Mouse (Mus musculus): Measurements from ENCODE around the gene Bach2. TPM values are rescaled to one million over a fixed set of nuclear protein-coding genes. Genes with fewer than 3 reads are reported as not detected.

Bach2 gene
- polyA plus RNA-seq, 1 experiment, result 18.7 TPM

DNA sequence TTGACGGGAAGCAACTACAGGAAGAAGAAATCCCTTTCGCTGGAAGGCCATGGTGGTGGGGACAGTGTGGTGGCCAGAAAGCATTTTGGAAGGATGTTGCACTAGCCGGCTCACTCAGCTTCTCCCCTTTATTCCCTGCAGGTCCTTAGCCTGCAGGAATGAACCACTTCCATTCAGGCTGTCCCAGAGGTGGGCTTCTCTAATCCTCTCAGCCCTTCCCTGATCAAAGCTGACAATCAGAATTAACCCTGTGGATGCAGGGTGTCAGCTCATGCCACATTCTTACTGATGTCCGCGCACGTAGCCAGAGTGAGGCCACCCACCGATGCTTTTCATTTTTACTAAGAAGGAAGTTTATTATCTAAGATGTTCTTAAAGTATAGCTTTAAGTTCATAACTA, 102.2 kb downstream of the Bach2 start:
- H3K4me1 ChIP-seq (ENCODE audit: control insufficient read depth, insufficient read depth, low read length), result no peaks in the 10 kb centered on the region
- H3K36me3 ChIP-seq (ENCODE audit: control insufficient read depth, insufficient read depth, low read length, poor library complexity, severe bottlenecking), result no peaks in the 10 kb centered on the region
- TF ChIP-seq EP300 (IDR thresholded peaks at IDR 0.05; ENCODE audit: insufficient read depth, low read depth, low read length) (no peak), CTCF (IDR thresholded peaks at IDR 0.05; ENCODE audit: low read depth, low read length) (no peak), POLR2A (IDR thresholded peaks at IDR 0.05; ENCODE audit: insufficient read depth, low read length) (no peak)
- no peak overlapping the region for H3K27ac ChIP-seq (ENCODE audit: insufficient read depth, low read length)
- H3K9me3 ChIP-seq (replicated peaks; ENCODE audit: control insufficient read depth, insufficient read depth, low read length, poor library complexity, severe bottlenecking), result no peaks in the 10 kb centered on the region
- no peak overlapping the region for H3K4me3 ChIP-seq (ENCODE audit: low read depth, low read length)
- no peaks in the 10 kb centered on the region for H3K27me3 ChIP-seq (ENCODE audit: control insufficient read depth, insufficient read depth, low read length, poor library complexity, severe bottlenecking)
- H3K9ac ChIP-seq (ENCODE audit: low read depth, poor library complexity, severe bottlenecking), result no peak overlapping the region

DNA sequence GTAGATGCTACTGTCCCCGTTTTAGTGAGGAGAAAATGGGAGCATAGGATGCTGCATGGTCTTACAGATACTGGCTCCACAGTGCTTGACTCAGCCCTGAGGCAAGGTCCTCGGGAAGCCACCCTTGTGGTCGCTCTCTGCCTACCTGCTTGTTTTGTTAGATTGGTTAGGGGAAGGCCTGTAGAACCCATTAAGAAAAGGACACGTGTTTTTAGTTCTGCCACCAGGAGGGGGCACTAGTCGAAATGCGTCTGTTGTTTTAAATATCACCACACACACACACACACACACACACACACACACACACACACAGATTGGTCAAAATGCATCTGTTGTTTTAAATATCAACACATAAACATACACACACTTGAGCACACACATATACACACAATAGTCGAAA, 103.7 kb downstream of the Bach2 start:
- Histone ChIP-seq H3K27me3 (ENCODE audit: control insufficient read depth, insufficient read depth, low read length, poor library complexity, severe bottlenecking) (no peaks in the 10 kb centered on the region), H3K4me3 (ENCODE audit: low read depth, low read length) (no peak overlapping the region), H3K36me3 (ENCODE audit: control insufficient read depth, insufficient read depth, low read length, poor library complexity, severe bottlenecking) (no peaks in the 10 kb centered on the region), H3K9ac (ENCODE audit: low read depth, poor library complexity, severe bottlenecking) (no peak overlapping the region), H3K9me3 (replicated peaks; ENCODE audit: control insufficient read depth, insufficient read depth, low read length, poor library complexity, severe bottlenecking) (no peaks in the 10 kb centered on the region), H3K4me1 (ENCODE audit: control insufficient read depth, insufficient read depth, low read length) (no peaks in the 10 kb centered on the region), H3K27ac (ENCODE audit: insufficient read depth, low read length) (no peak overlapping the region)
- no peak for TF ChIP-seq EP300 (IDR thresholded peaks at IDR 0.05; ENCODE audit: insufficient read depth, low read depth, low read length)
- no peak for TF ChIP-seq POLR2A (IDR thresholded peaks at IDR 0.05; ENCODE audit: insufficient read depth, low read length)
- TF ChIP-seq CTCF (IDR thresholded peaks at IDR 0.05; ENCODE audit: low read depth, low read length), result no peak

DNA sequence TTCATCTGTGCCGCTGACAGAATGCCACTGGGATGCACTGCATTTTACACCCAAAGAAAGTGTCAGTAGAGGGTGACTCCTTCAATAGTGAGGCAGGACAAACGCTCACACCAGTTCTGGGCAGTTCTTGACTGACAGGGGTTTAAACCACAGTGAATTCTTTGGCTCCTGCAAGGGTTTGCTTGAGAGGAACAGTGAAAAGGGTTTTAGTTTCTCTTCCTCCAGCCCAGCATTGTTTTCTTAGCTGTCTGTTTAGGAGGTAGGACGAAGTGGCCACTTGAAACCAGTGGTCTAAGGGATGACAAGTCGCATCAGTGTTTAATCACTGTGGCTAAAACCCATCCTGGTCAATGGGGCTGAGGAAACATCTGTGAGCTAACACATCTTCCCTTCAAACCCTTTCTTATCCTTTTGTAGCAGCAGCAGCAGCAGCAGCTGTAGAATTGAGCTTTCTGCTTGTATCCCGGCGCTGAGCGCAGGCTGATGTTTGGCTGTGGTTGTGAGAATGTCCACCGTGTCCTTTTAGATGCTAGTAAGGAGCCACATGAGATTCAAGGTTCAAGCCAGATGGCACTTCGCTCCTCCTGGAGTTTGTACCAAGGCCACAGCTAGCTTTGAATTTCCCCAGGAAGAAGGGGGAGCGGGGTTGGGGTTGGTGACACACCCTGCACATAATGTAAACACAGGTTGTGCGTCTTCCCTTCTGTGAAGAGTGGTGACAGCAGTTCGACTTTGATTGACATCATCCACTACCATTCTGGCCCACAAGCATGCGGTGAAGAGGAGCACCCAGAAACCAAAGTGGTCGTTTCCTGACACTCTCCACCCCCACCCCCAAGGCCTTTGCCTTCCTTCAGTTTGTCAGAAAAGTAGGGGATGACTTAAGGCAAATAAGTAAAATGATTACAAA, 104.9 kb downstream of the Bach2 start:
- TF ChIP-seq CTCF (IDR thresholded peaks at IDR 0.05; ENCODE audit: low read depth, low read length) (no peak), POLR2A (IDR thresholded peaks at IDR 0.05; ENCODE audit: insufficient read depth, low read length) (no peak), EP300 (IDR thresholded peaks at IDR 0.05; ENCODE audit: insufficient read depth, low read depth, low read length) (no peak)

DNA sequence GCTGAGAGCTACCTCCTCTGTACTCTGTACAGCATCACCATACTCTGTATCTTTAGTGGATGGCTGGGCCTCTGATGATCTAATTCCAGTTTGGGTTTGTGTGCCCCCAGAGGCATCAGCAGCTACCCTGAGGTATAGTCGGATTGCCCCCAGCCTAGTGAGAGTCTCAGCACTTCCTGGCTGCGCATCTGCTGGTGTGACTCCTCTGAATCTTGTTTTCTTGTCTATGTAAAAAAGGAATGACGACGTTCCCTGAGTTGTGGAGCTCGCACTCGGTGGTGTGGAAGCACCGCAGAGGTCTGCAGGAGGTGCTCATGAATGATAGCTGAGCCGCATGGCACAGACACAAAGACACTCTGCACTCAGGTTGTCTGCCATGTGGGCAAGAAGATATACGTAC, 105.7 kb downstream of the Bach2 start:
- H3K27me3 ChIP-seq (ENCODE audit: control insufficient read depth, insufficient read depth, low read length, poor library complexity, severe bottlenecking), result no peaks in the 10 kb centered on the region
- H3K4me1 ChIP-seq (ENCODE audit: control insufficient read depth, insufficient read depth, low read length), result no peaks in the 10 kb centered on the region
- H3K4me3 ChIP-seq (ENCODE audit: low read depth, low read length), result no peak overlapping the region
- TF ChIP-seq POLR2A (IDR thresholded peaks at IDR 0.05; ENCODE audit: insufficient read depth, low read length), result no peak
- TF ChIP-seq EP300 (IDR thresholded peaks at IDR 0.05; ENCODE audit: insufficient read depth, low read depth, low read length), result no peak
- TF ChIP-seq CTCF (IDR thresholded peaks at IDR 0.05; ENCODE audit: low read depth, low read length), result no peak
- no peaks in the 10 kb centered on the region for H3K9me3 ChIP-seq (replicated peaks; ENCODE audit: control insufficient read depth, insufficient read depth, low read length, poor library complexity, severe bottlenecking)
- no peak overlapping the region for H3K27ac ChIP-seq (ENCODE audit: insufficient read depth, low read length)
- no peak overlapping the region for H3K9ac ChIP-seq (ENCODE audit: low read depth, poor library complexity, severe bottlenecking)
- H3K36me3 ChIP-seq (ENCODE audit: control insufficient read depth, insufficient read depth, low read length, poor library complexity, severe bottlenecking), result no peaks in the 10 kb centered on the region

More for the DNA sequence above, 104.9 kb downstream of the Bach2 start:
- H3K9me3 ChIP-seq (replicated peaks; ENCODE audit: control insufficient read depth, insufficient read depth, low read length, poor library complexity, severe bottlenecking), result no peaks in the 10 kb centered on the region
- H3K27ac ChIP-seq (ENCODE audit: insufficient read depth, low read length), result no peak overlapping the region
- no peaks in the 10 kb centered on the region for H3K4me1 ChIP-seq (ENCODE audit: control insufficient read depth, insufficient read depth, low read length)
- H3K36me3 ChIP-seq (ENCODE audit: control insufficient read depth, insufficient read depth, low read length, poor library complexity, severe bottlenecking), result no peaks in the 10 kb centered on the region
- H3K27me3 ChIP-seq (ENCODE audit: control insufficient read depth, insufficient read depth, low read length, poor library complexity, severe bottlenecking), result no peaks in the 10 kb centered on the region
- no peak overlapping the region for H3K9ac ChIP-seq (ENCODE audit: low read depth, poor library complexity, severe bottlenecking)
- H3K4me3 ChIP-seq (ENCODE audit: low read depth, low read length), result no peak overlapping the region

DNA sequence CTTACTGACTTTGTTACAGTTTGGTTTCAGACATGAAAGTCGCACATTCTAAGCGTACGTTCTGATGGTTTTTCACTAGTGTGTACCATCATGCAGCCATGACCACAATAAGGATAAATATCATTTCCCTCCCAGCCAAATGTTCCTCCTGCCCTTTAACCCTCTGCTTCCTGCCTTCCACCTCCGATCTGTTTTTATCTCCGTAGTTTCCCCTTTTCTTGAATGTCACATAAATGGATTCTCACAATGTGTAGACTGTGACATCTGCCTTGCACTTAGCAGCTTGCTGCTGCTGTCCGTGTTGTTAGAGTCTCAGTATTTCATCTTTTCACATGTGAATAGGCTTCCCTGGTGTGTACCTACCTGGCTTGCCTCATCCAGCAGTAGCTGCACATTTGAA, 108.6 kb downstream of the Bach2 start:
- Histone ChIP-seq H3K27ac (ENCODE audit: insufficient read depth, low read length) (no peak overlapping the region), H3K4me3 (ENCODE audit: low read depth, low read length) (no peak overlapping the region), H3K27me3 (ENCODE audit: control insufficient read depth, insufficient read depth, low read length, poor library complexity, severe bottlenecking) (no peaks in the 10 kb centered on the region), H3K36me3 (ENCODE audit: control insufficient read depth, insufficient read depth, low read length, poor library complexity, severe bottlenecking) (no peaks in the 10 kb centered on the region), H3K9ac (ENCODE audit: low read depth, poor library complexity, severe bottlenecking) (no peak overlapping the region), H3K4me1 (ENCODE audit: control insufficient read depth, insufficient read depth, low read length) (no peaks in the 10 kb centered on the region), H3K9me3 (replicated peaks; ENCODE audit: control insufficient read depth, insufficient read depth, low read length, poor library complexity, severe bottlenecking) (no peaks in the 10 kb centered on the region)
- TF ChIP-seq EP300 (IDR thresholded peaks at IDR 0.05; ENCODE audit: insufficient read depth, low read depth, low read length), result no peak
- no peak for TF ChIP-seq CTCF (IDR thresholded peaks at IDR 0.05; ENCODE audit: low read depth, low read length)

DNA sequence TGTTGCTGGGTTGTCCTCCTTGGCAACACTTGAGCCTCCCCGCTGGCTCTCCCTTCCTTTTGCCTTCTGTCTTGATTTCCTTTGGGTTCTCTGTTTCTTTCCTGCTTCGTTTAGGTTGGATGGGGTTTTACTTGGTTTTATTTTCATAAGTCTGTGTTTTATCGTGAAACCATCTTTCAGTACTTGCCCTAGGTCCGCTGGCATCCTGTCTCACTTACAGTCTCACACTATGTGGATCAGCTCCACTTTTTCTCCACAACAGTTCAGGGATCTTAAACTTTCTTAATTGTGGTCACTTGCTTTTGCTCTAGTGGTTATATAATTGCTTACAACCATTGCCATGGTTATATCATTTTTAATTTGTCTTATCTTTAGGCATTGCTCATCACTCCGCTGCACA, 109.1 kb downstream of the Bach2 start:
- H3K27me3 ChIP-seq (ENCODE audit: control insufficient read depth, insufficient read depth, low read length, poor library complexity, severe bottlenecking), result no peaks in the 10 kb centered on the region
- no peak overlapping the region for H3K27ac ChIP-seq (ENCODE audit: insufficient read depth, low read length)
- no peak overlapping the region for H3K4me3 ChIP-seq (ENCODE audit: low read depth, low read length)
- TF ChIP-seq CTCF (IDR thresholded peaks at IDR 0.05; ENCODE audit: low read depth, low read length) (no peak), EP300 (IDR thresholded peaks at IDR 0.05; ENCODE audit: insufficient read depth, low read depth, low read length) (no peak), POLR2A (IDR thresholded peaks at IDR 0.05; ENCODE audit: insufficient read depth, low read length) (no peak)
- no peak overlapping the region for H3K9ac ChIP-seq (ENCODE audit: low read depth, poor library complexity, severe bottlenecking)
- no peaks in the 10 kb centered on the region for H3K9me3 ChIP-seq (replicated peaks; ENCODE audit: control insufficient read depth, insufficient read depth, low read length, poor library complexity, severe bottlenecking)
- H3K36me3 ChIP-seq (ENCODE audit: control insufficient read depth, insufficient read depth, low read length, poor library complexity, severe bottlenecking), result no peaks in the 10 kb centered on the region
- no peaks in the 10 kb centered on the region for H3K4me1 ChIP-seq (ENCODE audit: control insufficient read depth, insufficient read depth, low read length)
